Mouse (Mus musculus) kidney, adult 2 months (tissue): ENCODE measurements at regions not wholly inside any gene's neighbourhood (a gene's known extent, or its start where the extent isn't known, plus 50 kb on each side); places are given as distances from the start of the nearest gene placed in this dataset.

ENCODE experiments used
- DNase-seq: peaks from one replicate; pipeline ENCODE4 v3.0.0; 2021
- H3K27ac ChIP-seq: fragments of 200-500 bp; 2 replicates; pipeline ENCODE4 v1.5.1; 2012; ENCODE audit warnings: low read depth, low read length, control low read depth, inconsistent platforms; ENCODE audit not compliant: insufficient read depth
- H3K27me3 ChIP-seq: fragments of 200-500 bp; replicated peaks from 2 replicates; pipeline ENCODE4 v1.6.1; 2012; ENCODE audit warnings: mild to moderate bottlenecking, moderate library complexity, low read length, inconsistent platforms; ENCODE audit not compliant: control insufficient read depth, insufficient read depth
- H3K36me3 ChIP-seq: fragments of 200-500 bp; 2 replicates; pipeline ENCODE4 v1.6.1; 2012; ENCODE audit warnings: mild to moderate bottlenecking, moderate library complexity, low read length, inconsistent platforms; ENCODE audit not compliant: control insufficient read depth, insufficient read depth
- H3K4me1 ChIP-seq: fragments of 200-500 bp; 2 replicates; pipeline ENCODE4 v1.6.1; 2011; ENCODE audit warnings: low read length; ENCODE audit not compliant: control insufficient read depth, insufficient read depth
- H3K4me3 ChIP-seq: fragments of 200-500 bp; 2 replicates; pipeline ENCODE4 v1.5.1; 2011; ENCODE audit warnings: mild to moderate bottlenecking, low read depth, low read length, control low read depth; ENCODE audit not compliant: insufficient read depth
- CTCF ChIP-seq: fragments of 200-500 bp; conservative IDR thresholded peaks from 2 replicates; pipeline ENCODE4 v1.5.1; 2011; ENCODE audit warnings: low read depth, mild to moderate bottlenecking, control low read depth, low read length, moderate library complexity, mixed read lengths; ENCODE audit not compliant: insufficient read depth, insufficient read length
- POLR2A ChIP-seq: fragments of 200-500 bp; IDR thresholded peaks from one replicate; pipeline ENCODE4 v1.6.1; 2011; ENCODE audit warnings: low read depth, low read length, control low read depth
- WGBS: fragments of 180-500 bp; shearing (Covaris S2); methylation state at CpG from one replicate; pipeline ENCODE4 v1.1.7; 2018; 5-methylcytosine and 5-hydroxymethylcytosine counted together

DNA sequence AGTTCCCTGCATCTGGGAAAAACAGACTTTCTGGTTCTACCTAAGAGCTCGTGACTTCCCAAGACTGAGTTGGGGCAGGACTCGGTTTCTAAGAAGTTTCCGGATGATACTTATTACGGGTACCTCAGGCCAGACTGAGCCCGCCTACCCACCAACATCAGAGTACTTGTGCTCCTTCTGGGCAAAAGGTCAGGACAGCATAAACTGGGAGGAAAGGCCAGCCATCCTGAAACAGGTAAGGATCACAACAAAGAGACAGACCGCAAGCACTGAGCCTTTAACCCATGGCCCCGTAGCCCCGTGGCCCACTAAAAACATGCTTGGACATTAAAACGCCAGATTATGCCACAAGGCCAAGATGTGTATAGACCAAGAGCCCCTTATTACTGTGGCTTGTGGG is 199.6 kb downstream of the Ttc8 start:
- H3K27ac ChIP-seq: no peak overlapping the region
- WGBS: 87% methylated on average over 9 of the region's 9 CpGs
- H3K27me3 ChIP-seq: 0 out of 2 replicates have a peak, but pooled peaks cover 1% of the 10 kb centered on the region
- DNase-seq: no peak
- no peaks in the 10 kb centered on the region for H3K4me1 ChIP-seq
- TF ChIP-seq POLR2A (no peak), CTCF (no peak)
- H3K4me3 ChIP-seq: no peak overlapping the region
- H3K36me3 ChIP-seq: no peaks in the 10 kb centered on the region

- Histone ChIP-seq H3K4me1 (no peaks in the 10 kb centered on the region), H3K27ac (no peak overlapping the region), H3K36me3 (no peaks in the 10 kb centered on the region), H3K27me3 (0 out of 2 replicates have a peak, but pooled peaks cover 1% of the 10 kb centered on the region), H3K4me3 (no peak overlapping the region)
- TF ChIP-seq POLR2A (no peak), CTCF (no peak)
- WGBS: 69% methylated on average over 15 of the region's 15 CpGs
- DNase-seq: peak; percentile 18
These were observed 203.5 kb downstream of the Ttc8 start for GRCm38 (mm10) chr12:99123611-99124495.

GRCm38 (mm10) chr12:99126129-99126528 is 205.8 kb downstream of the Ttc8 start:
- no peak for TF ChIP-seq CTCF
- TF ChIP-seq POLR2A: no peak
- Histone ChIP-seq H3K4me1 (no peaks in the 10 kb centered on the region), H3K27me3 (no peaks in the 10 kb centered on the region), H3K27ac (no peak overlapping the region), H3K4me3 (no peak overlapping the region), H3K36me3 (no peaks in the 10 kb centered on the region)
- no peak for DNase-seq
- WGBS: 97% methylated on average over 2 of the region's 2 CpGs
